Mouse (Mus musculus) stomach, postnatal 0 days (tissue): ENCODE measurements around the gene Aaas.

Source experiments
- CTCF ChIP-seq: IDR thresholded peaks from 2 replicates; pipeline ENCODE4 v1.5.1; 2016; ENCODE audit warnings: antibody characterized with exemption, low read depth, mild to moderate bottlenecking, moderate library complexity
- EP300 ChIP-seq: optimal IDR thresholded peaks from 2 replicates; pipeline ENCODE3; 2016; ENCODE audit warnings: antibody characterized with exemption

- no peak for TF ChIP-seq CTCF
- TF ChIP-seq EP300, result no peak
These were observed 40.3 kb downstream of the Aaas start for GRCm38 (mm10) chr15:102310074-102310845.
